Mouse (Mus musculus) heart, embryonic 12.5 days (tissue): ENCODE measurements around the gene Zfp746. TPM values are rescaled to one million over a fixed set of nuclear protein-coding genes. Genes with fewer than 3 reads are reported as not detected.

Source experiments
- ATAC-seq: fragments of 200-750 bp; cut with Nextera tagmentation; 2 replicates; pipeline ENCODE4 v1.8.0; 2017; ENCODE audit warnings: moderate TSS enrichment, moderate library complexity; ENCODE audit not compliant: insufficient number of reproducible peaks, low FRiP score
- H3K27ac ChIP-seq: fragments of 300-500 bp; sonication (generic); 2 replicates; pipeline ENCODE4 v1.5.1; 2016; ENCODE audit warnings: mild to moderate bottlenecking, moderate library complexity; ENCODE audit not compliant: poor library complexity, severe bottlenecking
- H3K27me3 ChIP-seq: fragments of 300-500 bp; sonication (generic); replicated peaks from 2 replicates; pipeline ENCODE4 v1.6.1; 2016; ENCODE audit warnings: mild to moderate bottlenecking, moderate library complexity
- H3K36me3 ChIP-seq: fragments of 300-500 bp; sonication (generic); 2 replicates; pipeline ENCODE4 v1.6.1; 2016; ENCODE audit warnings: mild to moderate bottlenecking, moderate library complexity
- H3K4me1 ChIP-seq: fragments of 300-500 bp; sonication (generic); replicated peaks from 2 replicates; pipeline ENCODE4 v1.6.1; 2016; ENCODE audit warnings: mild to moderate bottlenecking
- H3K4me2 ChIP-seq: fragments of 300-500 bp; sonication (generic); 2 replicates; pipeline ENCODE4 v1.6.1; 2016; ENCODE audit warnings: mild to moderate bottlenecking, moderate library complexity
- H3K4me3 ChIP-seq: fragments of 300-500 bp; sonication (generic); 2 replicates; pipeline ENCODE4 v1.5.1; 2016; ENCODE audit warnings: mild to moderate bottlenecking
- H3K9ac ChIP-seq: fragments of 300-500 bp; sonication (generic); 2 replicates; pipeline ENCODE4 v1.6.1; 2016; ENCODE audit warnings: mild to moderate bottlenecking, moderate library complexity
- H3K9me3 ChIP-seq: fragments of 300-500 bp; sonication (generic); replicated peaks from 2 replicates; pipeline ENCODE4 v1.6.1; 2016; ENCODE audit warnings: mild to moderate bottlenecking, moderate library complexity
- WGBS: fragments of 180-500 bp; shearing (Covaris S2); methylation state at CpG from one replicate; pipeline ENCODE4 v1.1.7; 2016; 5-methylcytosine and 5-hydroxymethylcytosine counted together
- polyA plus RNA-seq: library from polyadenylated mRNA; unstranded; fragments of >200 nt; fragmentation: Nextera tagmentation; extraction: Ambion mirVana; gene quantifications from 2 replicates; pipeline ENCODE4 v1.2.1, GENCODE M21; 2016

Gene Zfp746
- polyA plus RNA-seq, 1 experiment from 2014 or later: 12.8 TPM

- Histone ChIP-seq H3K27me3 (no peaks in the 10 kb centered on the region), H3K9ac (no peak overlapping the region), H3K4me3 (no peak overlapping the region), H3K4me2 (no peak overlapping the region), H3K27ac (no peak overlapping the region), H3K36me3 (peaks cover 73% of the 10 kb centered on the region), H3K4me1 (no peaks in the 10 kb centered on the region), H3K9me3 (no peaks in the 10 kb centered on the region)
- WGBS: 91% methylated on average over 14 of the region's 14 CpGs
- no peak for ATAC-seq
These were observed 21.9 kb downstream of the Zfp746 start for GRCm38 (mm10) chr6:48064451-48064850.

- H3K4me1 ChIP-seq: no peaks in the 10 kb centered on the region
- ATAC-seq: 0 out of 2 replicates have a peak, but pooled peaks have one; percentile 15
These were observed 22.5 kb downstream of the Zfp746 start for GRCm38 (mm10) chr6:48063940-48064339.

GRCm38 (mm10) chr6:48060895-48061294 is 25.5 kb downstream of the Zfp746 start:
- 95% methylated on average over 1 of the region's 1 CpGs for WGBS
- ATAC-seq: no peak
- Histone ChIP-seq H3K9ac (no peak overlapping the region), H3K9me3 (no peaks in the 10 kb centered on the region), H3K4me2 (no peak overlapping the region), H3K27me3 (no peaks in the 10 kb centered on the region), H3K4me3 (no peak overlapping the region), H3K36me3 (peaks cover 44% of the 10 kb centered on the region), H3K27ac (no peak overlapping the region), H3K4me1 (no peaks in the 10 kb centered on the region)

More at GRCm38 (mm10) chr6:48063940-48064339, 22.5 kb downstream of the Zfp746 start:
- WGBS: 93% methylated on average over 28 of the region's 28 CpGs
- H3K9me3 ChIP-seq: no peaks in the 10 kb centered on the region
- H3K36me3 ChIP-seq: peaks cover 70% of the 10 kb centered on the region
- no peak overlapping the region for H3K9ac ChIP-seq
- no peaks in the 10 kb centered on the region for H3K27me3 ChIP-seq
- H3K4me3 ChIP-seq: no peak overlapping the region
- no peak overlapping the region for H3K27ac ChIP-seq
- H3K4me2 ChIP-seq: no peak overlapping the region

- whole genome bisulfite sequencing: 76% methylated on average over 2 of the region's 2 CpGs
- Histone ChIP-seq H3K27ac (no peak overlapping the region), H3K4me3 (no peak overlapping the region), H3K36me3 (peaks cover 39% of the 10 kb centered on the region), H3K4me1 (no peaks in the 10 kb centered on the region), H3K9me3 (no peaks in the 10 kb centered on the region), H3K9ac (no peak overlapping the region), H3K4me2 (no peak overlapping the region), H3K27me3 (no peaks in the 10 kb centered on the region)
- no peak for ATAC-seq
These were observed 26.0 kb downstream of the Zfp746 start for GRCm38 (mm10) chr6:48060421-48060820.

- 85% methylated on average over 6 of the region's 6 CpGs for WGBS
- Histone ChIP-seq H3K27ac (no peak overlapping the region), H3K4me3 (no peak overlapping the region), H3K4me2 (no peak overlapping the region), H3K4me1 (peaks cover 4% of the 10 kb centered on the region), H3K9ac (no peak overlapping the region), H3K36me3 (no peaks in the 10 kb centered on the region), H3K27me3 (no peaks in the 10 kb centered on the region), H3K9me3 (no peaks in the 10 kb centered on the region)
- no peak for ATAC-seq
These were observed 34.3 kb downstream of the Zfp746 start for GRCm38 (mm10) chr6:48052136-48052535.

GRCm38 (mm10) chr6:48051666-48052065 is 34.7 kb downstream of the Zfp746 start:
- Histone ChIP-seq H3K27me3 (no peaks in the 10 kb centered on the region), H3K4me1 (peaks cover 6% of the 10 kb centered on the region), H3K9ac (no peak overlapping the region), H3K9me3 (no peaks in the 10 kb centered on the region), H3K27ac (no peak overlapping the region), H3K4me3 (no peak overlapping the region), H3K4me2 (no peak overlapping the region), H3K36me3 (no peaks in the 10 kb centered on the region)
- no peak for ATAC-seq
- WGBS: 76% methylated on average over 2 of the region's 2 CpGs

- Histone ChIP-seq H3K27ac (no peak overlapping the region), H3K27me3 (peaks cover 5% of the 10 kb centered on the region), H3K36me3 (peaks cover 8% of the 10 kb centered on the region), H3K9ac (peak overlapping the region; percentile 81), H3K4me1 (peaks cover 6% of the 10 kb centered on the region), H3K9me3 (no peaks in the 10 kb centered on the region), H3K4me2 (peak overlapping the region; percentile 88), H3K4me3 (peak overlapping the region; percentile 85)
- 58% methylated on average over 9 of the region's 9 CpGs for WGBS
- ATAC-seq: no peak
These were observed 36.9 kb downstream of the Zfp746 start for GRCm38 (mm10) chr6:48049273-48050065.

- H3K36me3 ChIP-seq: peaks cover 17% of the 10 kb centered on the region
- peak within 1 kb of the TSS; percentile 81 for H3K9ac ChIP-seq
- 1% methylated on average over 78 of the region's 82 CpGs for WGBS
These were observed 37.7 kb downstream of the Zfp746 start, which contains the start of gene Zfp777 for GRCm38 (mm10) chr6:48048426-48049272. Gene Zfp777, minus strand, starts transcription at chr6:48048911.

GRCm38 (mm10) chr6:48047450-48048351 is 38.7 kb downstream of the Zfp746 start:
- WGBS: 15% methylated on average over 148 of the region's 150 CpGs

More at GRCm38 (mm10) chr6:48048426-48049272, 37.7 kb downstream of the Zfp746 start, which contains the start of gene Zfp777:
- peaks cover 6% of the 10 kb centered on the region for H3K4me1 ChIP-seq
- H3K4me2 ChIP-seq: peak within 1 kb of the TSS; percentile 88
- no peaks in the 10 kb centered on the region for H3K9me3 ChIP-seq
- peaks cover 13% of the 10 kb centered on the region for H3K27me3 ChIP-seq
- peak within 1 kb of the TSS; percentile 49 for H3K27ac ChIP-seq
- H3K4me3 ChIP-seq: peak within 1 kb of the TSS; percentile 85
- peak; percentile 86 for ATAC-seq

GRCm38 (mm10) chr6:48047114-48047449 is 39.3 kb downstream of the Zfp746 start:
- WGBS: 8% methylated on average over 12 of the region's 12 CpGs
- 0 out of 2 replicates have a peak, but pooled peaks have one; percentile 4 for ATAC-seq

More at GRCm38 (mm10) chr6:48047450-48048351, 38.7 kb downstream of the Zfp746 start:
- Histone ChIP-seq H3K27ac (peak overlapping the region; percentile 49), H3K9me3 (no peaks in the 10 kb centered on the region), H3K4me2 (peak overlapping the region; percentile 88), H3K36me3 (peaks cover 26% of the 10 kb centered on the region), H3K4me3 (peak overlapping the region; percentile 85), H3K4me1 (peaks cover 6% of the 10 kb centered on the region), H3K9ac (peak overlapping the region; percentile 81), H3K27me3 (peaks cover 18% of the 10 kb centered on the region)
- ATAC-seq: peak; percentile 58

More at GRCm38 (mm10) chr6:48047114-48047449, 39.3 kb downstream of the Zfp746 start:
- Histone ChIP-seq H3K9ac (peak overlapping the region; percentile 81), H3K27me3 (peaks cover 18% of the 10 kb centered on the region), H3K9me3 (no peaks in the 10 kb centered on the region), H3K4me3 (peak overlapping the region; percentile 85), H3K4me1 (peaks cover 6% of the 10 kb centered on the region), H3K4me2 (peak overlapping the region; percentile 88), H3K36me3 (peaks cover 30% of the 10 kb centered on the region), H3K27ac (no peak overlapping the region)
